Mouse (Mus musculus): Measurements from ENCODE around the gene Cx3cr1.

GRCm38 (mm10) chr9:119981183-119982179, 88.2 kb downstream of the Cx3cr1 start:
- TF ChIP-seq CTCF (IDR thresholded peaks at IDR 0.05; ENCODE audit: low read depth) = no peak
- no peak; the same call in 1 of the 2 replicates for TF ChIP-seq EP300 (IDR thresholded peaks at IDR 0.05; ENCODE audit: low read depth)

All from liver, postnatal 0 days (tissue).